Comparison of ENCODE assay signal across 8 mouse cellular contexts in the genomic region with DNA sequence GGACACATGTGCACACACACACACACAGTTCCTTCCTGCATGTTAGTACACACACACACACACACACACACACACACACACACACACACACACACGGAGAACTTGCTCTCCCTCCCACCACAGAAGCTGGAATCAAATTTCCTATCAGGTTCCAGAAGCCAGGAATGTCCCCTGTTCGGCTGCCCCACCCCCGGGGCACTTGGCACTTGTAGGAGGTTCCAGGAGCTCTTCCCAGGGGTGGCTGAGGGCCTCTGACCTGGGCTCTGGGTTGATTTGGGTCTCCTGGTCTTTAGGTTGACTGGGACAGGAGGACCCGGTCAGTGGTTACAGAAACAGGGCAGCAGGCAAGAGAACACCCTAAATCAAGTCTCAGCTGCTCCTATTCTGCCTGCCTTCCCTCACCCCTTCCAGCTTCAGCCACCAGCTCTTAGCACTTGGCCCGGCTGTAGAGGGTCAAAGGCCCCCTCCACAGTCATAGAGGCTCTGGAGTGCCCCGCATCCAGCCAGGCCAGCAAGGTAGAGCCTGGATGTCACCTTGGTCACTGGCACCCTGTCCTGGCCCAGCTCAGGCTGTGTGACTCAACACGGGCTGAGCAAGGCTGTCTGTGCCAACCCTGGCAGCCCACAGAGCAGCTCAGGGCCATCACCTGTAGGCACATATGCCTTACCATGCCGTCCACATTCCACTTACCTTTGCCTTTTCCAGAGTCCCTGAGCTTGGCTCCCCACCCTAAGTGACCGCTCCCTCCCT. TPM values are rescaled to one million over a fixed set of nuclear protein-coding genes. Genes with fewer than 3 reads are reported as not detected.
DNase-seq lines count a peak whose midpoint lies in the region; ATAC-seq and TF ChIP-seq lines count a peak whose summit lies in the region.

No protein-coding gene starts in this region.

- H3K9ac ChIP-seq in forebrain, embryonic 14.5 days (ENCODE audit: low read length), result no peak overlapping the region; the same call in 1 of the 2 replicates
- H3K9ac ChIP-seq in hindbrain, embryonic 16.5 days (ENCODE audit: low read depth, low read length), result no peak overlapping the region
- no peak overlapping the region for H3K9ac ChIP-seq in liver, embryonic 15.5 days

- peaks cover 12% of the 10 kb centered on the region for H3K4me1 ChIP-seq in forebrain, embryonic 14.5 days (ENCODE audit: control insufficient read depth, insufficient read depth, low read length)
- peaks cover 12% of the 10 kb centered on the region for H3K4me1 ChIP-seq in hindbrain, embryonic 16.5 days (ENCODE audit: control insufficient read depth, insufficient read depth, low read depth, low read length)
- peaks cover 11% of the 10 kb centered on the region for H3K4me1 ChIP-seq in liver, embryonic 15.5 days (replicated peaks)
- no peaks in the 10 kb centered on the region; the same call in 1 of the 2 replicates for H3K4me1 ChIP-seq in small intestine, adult 2 months (ENCODE audit: control insufficient read depth, insufficient read depth, insufficient read length, low read length)

- peak; percentile 27; the same call in 1 of the 2 replicates for ATAC-seq in forebrain, embryonic 14.5 days
- peak; percentile 21 for ATAC-seq in hindbrain, embryonic 16.5 days
- peak; percentile 35; the same call in 1 of the 2 replicates for ATAC-seq in liver, embryonic 15.5 days (ENCODE audit: insufficient read depth)

- 45% methylated on average over 9 of the region's 9 CpGs for WGBS in forebrain, embryonic 14.5 days
- 51% methylated on average over 9 of the region's 9 CpGs for WGBS in hindbrain, embryonic 16.5 days
- 55% methylated on average over 9 of the region's 9 CpGs for WGBS in liver, embryonic 15.5 days (ENCODE audit: insufficient replicate concordance)
- 41% methylated on average over 9 of the region's 9 CpGs for WGBS in small intestine, adult 2 months

- 0 out of 2 replicates have a peak overlapping the region, but pooled peaks have one; percentile 14 for H3K27ac ChIP-seq in forebrain, embryonic 14.5 days (ENCODE audit: low read depth, low read length)
- no peak overlapping the region for H3K27ac ChIP-seq in hindbrain, embryonic 16.5 days (ENCODE audit: low read depth, low read length)
- no peak overlapping the region for H3K27ac ChIP-seq in liver, embryonic 15.5 days (replicated peaks)
- H3K27ac ChIP-seq in small intestine, adult 2 months (ENCODE audit: insufficient read depth, low read depth, low read length), result no peak overlapping the region

- H3K27me3 ChIP-seq in forebrain, embryonic 14.5 days (replicated peaks; ENCODE audit: control insufficient read depth, insufficient read depth, low read length), result no peaks in the 10 kb centered on the region
- H3K27me3 ChIP-seq in hindbrain, embryonic 16.5 days (replicated peaks; ENCODE audit: control insufficient read depth, insufficient read depth, low read length), result no peaks in the 10 kb centered on the region
- peaks cover 48% of the 10 kb centered on the region for H3K27me3 ChIP-seq in liver, embryonic 15.5 days
- H3K27me3 ChIP-seq in small intestine, adult 2 months (ENCODE audit: control insufficient read depth, insufficient read depth, low read length), result peaks cover 9% of the 10 kb centered on the region; the same call in 1 of the 2 replicates

- intact Hi-C loops in heart, postnatal 25 days (cut with DNase I), result no loop called here

- H3K9me3 ChIP-seq in forebrain, embryonic 14.5 days (replicated peaks; ENCODE audit: control insufficient read depth, low read length), result no peaks in the 10 kb centered on the region
- H3K9me3 ChIP-seq in hindbrain, embryonic 16.5 days (ENCODE audit: control insufficient read depth, low read length), result no peaks in the 10 kb centered on the region
- H3K9me3 ChIP-seq in liver, embryonic 15.5 days (replicated peaks), result no peaks in the 10 kb centered on the region

- H3K36me3 ChIP-seq in forebrain, embryonic 14.5 days (ENCODE audit: control insufficient read depth, insufficient read depth, low read length), result no peaks in the 10 kb centered on the region
- no peaks in the 10 kb centered on the region for H3K36me3 ChIP-seq in hindbrain, embryonic 16.5 days (ENCODE audit: control insufficient read depth, insufficient read depth, low read length)
- H3K36me3 ChIP-seq in liver, embryonic 15.5 days (replicated peaks), result no peaks in the 10 kb centered on the region
- H3K36me3 ChIP-seq in small intestine, adult 2 months (ENCODE audit: control insufficient read depth, insufficient read depth, low read length), result no peaks in the 10 kb centered on the region

- no peak for TF ChIP-seq CTCF in small intestine, adult 2 months (IDR thresholded peaks at IDR 0.05; ENCODE audit: extremely low read depth, insufficient read length, insufficient replicate concordance, low read depth, low read length)

- TF ChIP-seq POLR2A in small intestine, adult 2 months (IDR thresholded peaks at IDR 0.05; ENCODE audit: low read depth, low read length), result no peak

- H3K4me2 ChIP-seq in forebrain, embryonic 14.5 days (ENCODE audit: low read length), result peak overlapping the region; percentile 65
- peak overlapping the region; percentile 44 for H3K4me2 ChIP-seq in hindbrain, embryonic 16.5 days (ENCODE audit: low read length)
- H3K4me2 ChIP-seq in liver, embryonic 15.5 days, result peak overlapping the region; percentile 67

- H3K4me3 ChIP-seq in forebrain, embryonic 14.5 days (ENCODE audit: low read depth, low read length), result no peak overlapping the region
- no peak overlapping the region for H3K4me3 ChIP-seq in hindbrain, embryonic 16.5 days (ENCODE audit: low read length)
- no peak overlapping the region for H3K4me3 ChIP-seq in liver, embryonic 15.5 days (replicated peaks)
- peak overlapping the region; percentile 35; the same call in 1 of the 2 replicates for H3K4me3 ChIP-seq in small intestine, adult 2 months (ENCODE audit: low read depth, low read length)

- DNase-seq in heart, adult 18-20 months, result peak; percentile 64 to 80
- DNase-seq in heart, postnatal 25 days (ENCODE audit: low spot score), result no peak
- no peak for DNase-seq in forebrain, embryonic 14.5 days (ENCODE audit: low spot score)
- DNase-seq in spleen, adult 12 weeks (ENCODE audit: low spot score), result no peak
- no peak for DNase-seq in layer of hippocampus, adult 18-20 months (ENCODE audit: low spot score in 2 of 2)

RNA-seq across cellular contexts. Expression of a gene that starts 55.0 kb away (rescaled TPM):
- total RNA-seq in heart, adult 18-20 months (2021), result 100 to 1,000 TPM; 636 to 666 TPM
- total RNA-seq in heart, postnatal 25 days (2021), result 100 to 1,000 TPM; 679 to 701 TPM
- 7.7 and 9.4 TPM in 2 replicates for polyA plus RNA-seq in forebrain, embryonic 14.5 days (2014; fragmentation: Nextera tagmentation; extraction: Ambion mirVana)
- polyA plus RNA-seq in hindbrain, embryonic 16.5 days (2015; fragmentation: Nextera tagmentation; extraction: Ambion mirVana), result 13.5 and 13.7 TPM in 2 replicates
- polyA plus RNA-seq in liver, embryonic 15.5 days (2015; fragmentation: Nextera tagmentation; extraction: Ambion mirVana), result 20.3 and 21.5 TPM in 2 replicates
- 79.6 and 87.0 TPM in 2 replicates for polyA plus RNA-seq in small intestine, adult 2 months (2012; rRNA removed)
- total RNA-seq in layer of hippocampus, adult 18-20 months (2021), result 10 to 100 TPM; 37.0 to 39.6 TPM

RNA-seq across cellular contexts. Expression of a gene that starts 56.1 kb away (rescaled TPM):
- under 1 TPM; 0.84 to 0.95 TPM for total RNA-seq in heart, adult 18-20 months (2021)
- total RNA-seq in heart, postnatal 25 days (2021), result 1 to 10 TPM; 1.1 to 1.5 TPM
- 0.24 and 0.27 TPM in 2 replicates for polyA plus RNA-seq in forebrain, embryonic 14.5 days (2014; fragmentation: Nextera tagmentation; extraction: Ambion mirVana)
- 0.14 and 0.35 TPM in 2 replicates for polyA plus RNA-seq in hindbrain, embryonic 16.5 days (2015; fragmentation: Nextera tagmentation; extraction: Ambion mirVana)
- polyA plus RNA-seq in liver, embryonic 15.5 days (2015; fragmentation: Nextera tagmentation; extraction: Ambion mirVana), result not detected in 2 replicates
- polyA plus RNA-seq in small intestine, adult 2 months (2012; rRNA removed), result 0.11 TPM in 1 of 2 replicates, not detected in the other
- total RNA-seq in layer of hippocampus, adult 18-20 months (2021), result not detected

Comparison
In these comparisons a context has a peak if more than half of its experiments do, and no peak if none do; other contexts are left out.
1. DNase-seq: peak in heart, adult 18-20 months (2 of 2); none in heart, postnatal 25 days (single experiment), forebrain, embryonic 14.5 days (single experiment), spleen, adult 12 weeks (single experiment) and layer of hippocampus, adult 18-20 months (0 of 2).
2. Peak in every context shown above with its lines, with median percentiles within 50 percentile points of each other: ATAC-seq and H3K4me2 ChIP-seq.